Mouse (Mus musculus) retina, postnatal 1 day (tissue): ENCODE measurements around the gene Tmem50a.

Source experiments
- DNase-seq: peaks from one replicate; pipeline ENCODE4 v3.0.0-alpha.2; 2012

Gene Tmem50a

DNA sequence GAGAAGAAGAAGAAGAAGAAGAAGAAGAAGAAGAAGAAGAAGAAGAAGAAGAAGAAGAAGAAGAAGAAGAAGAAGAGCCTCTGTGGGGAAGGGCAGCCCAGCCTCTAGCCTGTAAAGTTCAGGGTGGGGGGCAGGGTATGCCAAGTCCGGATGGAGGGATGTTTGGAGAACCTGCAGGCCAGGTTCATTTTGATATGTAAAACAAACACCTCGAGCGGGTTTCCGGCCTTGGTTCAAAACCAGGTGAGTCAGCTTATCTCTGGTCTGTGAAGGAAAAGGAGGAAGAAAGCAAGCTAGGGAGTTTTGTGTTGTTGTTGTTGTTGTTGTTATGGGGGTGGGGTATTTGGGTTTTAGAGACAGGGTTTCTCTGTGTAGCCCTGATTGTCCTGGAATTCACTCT lies 43.3 kb downstream of the Tmem50a start:
- DNase-seq = no peak

DNA sequence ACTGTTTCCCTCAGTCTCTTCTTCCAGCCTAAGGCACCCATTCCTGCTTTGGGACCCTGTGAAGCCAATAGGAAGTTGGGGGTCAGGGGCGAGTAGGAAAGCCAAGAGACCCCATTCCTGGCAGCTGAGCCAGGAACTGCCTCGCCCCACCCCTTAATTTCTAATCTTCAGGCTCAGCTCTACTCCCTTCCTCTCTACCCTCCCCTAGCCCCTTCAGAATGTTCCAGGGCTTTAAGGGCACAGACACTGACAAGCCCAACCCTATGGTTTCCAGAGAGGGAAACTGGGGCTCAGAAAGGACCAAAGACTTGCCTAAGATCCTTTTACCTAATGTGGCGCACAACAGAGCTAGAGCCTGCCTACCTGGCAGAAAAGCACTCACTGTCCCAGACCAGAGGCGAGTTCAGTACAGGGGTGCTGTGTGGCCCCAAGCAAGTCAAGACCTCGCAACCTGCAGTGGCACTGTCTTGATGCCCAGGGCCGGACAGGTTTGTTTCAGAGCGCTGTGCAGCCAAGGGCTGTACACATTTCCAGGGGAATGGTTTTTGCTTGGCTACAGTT lies 44.9 kb downstream of the Tmem50a start:
- no peak for DNase-seq

GRCm38 (mm10) chr4:134869068-134869730 lies 45.6 kb downstream of the Tmem50a start:
- DNase-seq = no peak

- DNase-seq = no peak
These were observed 46.3 kb downstream of the Tmem50a start for GRCm38 (mm10) chr4:134868490-134868889.

DNA sequence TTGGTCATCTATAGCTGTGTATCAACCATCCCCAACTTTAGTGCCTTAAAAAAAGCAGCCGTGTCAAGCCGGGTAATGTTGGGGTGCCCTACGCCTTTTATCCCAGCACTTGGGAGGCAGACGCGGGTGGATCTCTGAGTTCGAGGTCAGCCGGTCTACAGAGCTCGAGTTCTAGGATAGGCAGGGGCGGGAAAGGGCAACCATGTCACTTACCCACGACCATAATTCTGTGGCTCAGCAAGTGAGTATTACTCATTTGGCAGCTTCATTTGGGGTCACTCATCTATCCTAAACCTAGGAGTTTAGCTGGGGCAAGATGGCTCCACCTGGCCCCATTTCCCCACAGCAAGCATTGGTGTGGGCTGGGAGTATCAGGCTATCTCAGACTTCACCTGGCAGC lies 46.8 kb downstream of the Tmem50a start:
- no peak for DNase-seq

- DNase-seq = no peak
These were observed 47.2 kb downstream of the Tmem50a start for GRCm38 (mm10) chr4:134867661-134868060.

DNA sequence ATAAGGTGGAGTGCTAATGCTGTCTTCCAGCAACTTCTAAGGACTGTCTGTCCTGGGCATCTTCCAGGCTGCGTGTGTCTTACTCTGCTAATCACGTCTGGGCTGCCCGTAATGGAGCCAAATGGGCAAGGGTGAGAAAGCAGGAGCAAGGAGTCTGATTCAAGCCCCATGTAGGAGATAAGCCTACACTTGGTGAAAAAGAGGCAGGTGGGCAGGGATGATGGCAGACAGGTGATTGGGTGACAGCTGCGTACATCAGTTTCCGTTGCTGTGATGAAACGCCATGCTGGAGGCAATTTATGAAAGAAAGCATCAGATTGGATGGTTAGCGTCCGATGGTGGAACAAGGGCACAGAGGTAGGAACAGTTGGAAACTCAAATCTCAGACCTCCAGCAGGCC lies 47.6 kb downstream of the Tmem50a start:
- DNase-seq = no peak

GRCm38 (mm10) chr4:134865789-134866188 lies 49.0 kb downstream of the Tmem50a start:
- no peak for DNase-seq

DNA sequence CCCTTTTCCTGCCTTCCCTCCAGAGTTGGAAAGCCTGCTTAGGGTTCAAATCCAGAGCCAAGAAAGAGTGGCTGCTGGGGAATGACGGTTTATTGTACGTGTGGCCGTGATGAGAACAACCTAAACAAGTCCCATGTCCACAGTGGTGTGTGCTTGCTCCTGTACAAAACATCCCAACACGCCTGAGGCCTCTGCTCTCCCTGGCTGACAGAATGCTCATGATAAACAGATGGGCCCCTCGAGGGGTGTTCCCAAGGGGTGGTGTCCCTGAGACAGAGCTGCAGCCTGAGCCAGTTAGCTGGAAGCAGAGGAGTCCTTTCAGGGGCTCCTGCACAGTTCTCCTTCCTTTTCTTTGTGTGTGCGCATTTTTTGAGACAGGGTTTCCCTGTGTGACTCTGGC lies 49.5 kb downstream of the Tmem50a start:
- DNase-seq = no peak

GRCm38 (mm10) chr4:134863937-134864729 lies 50.7 kb downstream of the Tmem50a start, which contains the start of gene Rhd:
Gene Rhd (plus strand): TSS chr4:134864536.
- no peak for DNase-seq

DNA sequence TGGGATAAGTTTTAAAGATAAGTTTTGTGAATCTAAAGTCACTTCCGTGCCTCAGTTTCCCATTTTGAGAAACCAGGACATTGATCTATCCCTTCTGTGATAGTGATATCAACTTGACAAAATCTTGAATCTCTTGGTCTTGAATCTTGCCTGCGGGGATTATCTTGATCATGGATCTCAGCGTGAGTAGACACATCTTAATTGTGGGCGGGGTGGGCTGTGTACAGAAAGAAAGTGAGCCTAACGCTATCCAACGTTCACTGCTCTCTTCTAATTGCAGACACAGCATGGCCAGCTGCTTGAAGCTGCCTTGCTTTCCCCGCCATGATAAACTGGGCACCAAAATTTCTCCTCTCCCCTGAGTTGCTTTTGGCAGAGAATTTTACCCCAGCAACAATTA lies 51.8 kb downstream of the Tmem50a start:
- DNase-seq = no peak

GRCm38 (mm10) chr4:134861884-134862283 lies 52.9 kb downstream of the Tmem50a start:
- no peak for DNase-seq

DNA sequence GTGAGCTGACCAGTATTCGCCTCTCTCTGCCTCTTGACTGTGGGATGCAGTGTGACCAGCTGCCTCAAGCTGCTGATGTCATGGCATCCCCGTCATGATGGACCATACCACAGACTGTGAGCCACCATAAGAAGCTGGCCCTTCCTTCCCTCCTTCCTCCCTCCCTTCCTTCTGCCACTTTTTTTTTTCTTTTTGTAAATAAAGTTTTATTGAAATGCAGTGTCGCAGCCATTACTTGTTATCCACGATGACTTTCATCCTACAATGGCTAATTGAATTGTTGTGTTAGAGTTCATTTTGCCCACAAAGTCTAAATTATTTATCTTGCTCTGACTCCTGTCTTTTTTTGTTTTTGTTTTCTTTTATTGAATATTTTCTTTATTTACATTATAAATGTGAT lies 56.3 kb downstream of the Tmem50a start:
- DNase-seq = no peak

DNA sequence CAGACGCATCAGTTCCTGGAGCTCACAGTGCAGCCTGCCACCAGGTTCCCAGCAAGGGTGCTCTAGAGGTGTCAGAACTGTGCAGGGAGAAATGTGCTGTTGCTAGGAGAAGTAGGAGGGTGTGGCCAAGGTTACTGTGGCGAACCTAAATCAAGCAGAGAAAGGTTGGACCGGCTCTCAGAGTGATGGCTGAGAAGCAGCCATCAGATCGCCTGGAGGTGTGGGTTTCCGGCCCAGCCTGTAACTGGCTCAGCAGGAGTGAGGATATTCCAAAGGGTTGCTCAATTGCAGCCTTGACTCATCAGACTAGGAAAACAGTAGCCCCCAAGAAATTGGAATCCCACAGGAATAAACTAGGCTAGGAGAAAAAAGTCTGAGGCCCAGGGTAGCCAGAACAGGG lies 58.3 kb downstream of the Tmem50a start:
- DNase-seq = no peak

DNA sequence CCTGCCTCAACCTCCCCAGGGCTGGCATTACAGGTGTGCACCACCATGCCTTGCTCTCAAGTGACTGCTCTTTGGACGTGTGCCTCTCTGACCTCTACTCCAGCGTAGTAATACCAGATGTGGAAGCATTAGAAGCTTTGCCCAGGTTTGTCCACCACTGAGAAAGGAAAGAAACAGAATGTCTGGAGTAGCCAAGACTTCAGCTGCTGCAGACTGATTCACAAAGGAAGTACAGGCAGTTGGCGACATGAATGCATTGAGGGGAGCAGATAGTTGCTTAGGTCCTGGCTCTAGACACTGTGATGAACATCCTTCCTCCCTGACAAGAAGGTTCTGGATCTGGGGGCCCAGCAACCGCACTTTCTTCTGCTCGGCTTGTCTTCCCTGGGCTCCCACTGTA lies 58.8 kb downstream of the Tmem50a start:
- DNase-seq = no peak

GRCm38 (mm10) chr4:134855371-134855770 lies 59.5 kb downstream of the Tmem50a start:
- DNase-seq = no peak

DNA sequence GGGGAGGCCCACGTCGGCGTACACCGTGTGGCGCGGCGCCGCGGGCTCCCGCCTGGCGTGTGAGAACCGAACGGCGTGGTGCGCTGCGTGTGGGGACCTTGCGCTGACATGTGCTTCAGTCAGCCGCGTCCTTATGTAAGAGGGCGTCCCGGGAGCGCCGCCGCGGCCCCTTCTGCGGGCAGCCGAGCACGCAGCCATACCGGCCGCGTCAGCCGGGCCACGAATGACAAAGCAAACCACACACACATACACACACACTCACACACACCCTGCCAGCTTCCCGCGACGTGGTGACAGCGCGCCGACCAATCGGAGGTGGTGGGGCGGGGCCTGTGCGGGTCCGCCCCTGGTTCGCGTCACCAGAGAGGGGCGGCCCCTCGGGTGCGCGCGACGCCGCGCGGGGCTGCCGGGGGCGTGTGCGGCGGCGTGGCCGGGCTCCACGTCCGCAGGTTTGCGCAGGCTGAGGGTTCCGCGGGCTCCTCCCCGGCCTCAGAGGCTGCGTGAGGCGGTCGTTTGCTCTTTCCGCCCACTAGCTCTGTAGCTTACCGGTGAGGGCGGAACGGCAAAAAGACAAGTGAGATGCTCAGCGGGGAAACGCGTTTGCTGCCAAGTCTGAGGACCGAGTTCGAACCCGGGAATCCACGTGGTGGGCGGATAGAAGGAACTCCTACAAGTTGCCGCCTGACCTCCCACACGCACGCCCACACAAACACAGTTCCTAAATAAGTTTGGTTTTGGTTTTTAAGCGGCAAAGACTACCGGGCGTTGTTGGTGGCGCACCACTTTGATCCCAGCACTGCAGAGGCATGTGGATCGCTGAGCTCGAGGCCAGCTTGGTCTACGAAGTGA lies 61.0 kb downstream of the Tmem50a start:
- DNase-seq = peak; percentile 96

- peak; percentile 99 for DNase-seq
These were observed 61.6 kb downstream of the Tmem50a start, which contains the start of gene Maco1 for GRCm38 (mm10) chr4:134853259-134853636. Gene Maco1 (minus strand): TSS chr4:134853345.

DNA sequence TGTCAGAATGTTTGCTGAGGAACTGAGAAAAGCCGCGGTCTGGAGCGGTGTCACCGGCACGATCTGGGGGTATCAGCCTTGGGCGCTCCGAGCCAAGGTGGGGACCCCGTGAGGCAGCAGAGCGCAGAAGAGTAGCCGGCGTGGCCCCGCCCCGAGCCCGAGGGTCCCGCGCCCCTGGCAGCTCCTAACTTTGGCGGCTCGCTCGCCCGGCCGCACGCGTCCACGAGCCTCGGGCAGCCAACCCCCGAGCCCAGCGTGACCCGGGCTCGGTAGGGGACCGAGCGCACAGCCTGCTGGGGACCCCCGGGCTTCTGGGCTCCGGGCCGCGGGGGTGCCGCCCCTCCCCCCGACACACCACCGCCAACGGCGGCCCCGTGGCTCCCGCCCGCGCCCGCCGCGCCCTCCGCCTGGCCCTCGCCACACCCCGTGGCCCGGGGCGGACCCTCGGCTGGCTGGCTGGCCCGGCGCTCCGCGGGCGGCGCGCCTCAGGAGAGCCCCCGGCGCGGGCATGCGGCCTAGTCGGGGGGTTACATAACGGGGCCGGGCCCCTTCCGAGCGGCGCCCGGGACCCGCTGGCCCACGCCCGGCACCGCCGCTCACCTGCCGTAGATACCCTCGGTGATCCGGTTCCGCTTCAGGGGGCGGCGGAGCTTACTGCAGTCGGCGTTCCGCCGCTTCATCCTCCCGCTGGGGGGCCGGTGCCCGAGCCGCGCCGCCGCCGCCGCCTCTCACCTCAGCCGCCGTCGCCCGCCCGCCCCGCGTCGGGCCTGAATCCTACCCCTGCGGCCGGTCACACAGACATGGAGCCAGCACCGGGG lies 62.2 kb downstream of the Tmem50a start:
- DNase-seq = no peak

- no peak for DNase-seq
These were observed 62.9 kb downstream of the Tmem50a start for GRCm38 (mm10) chr4:134851876-134852275.

- DNase-seq = no peak
These were observed 63.6 kb downstream of the Tmem50a start for GRCm38 (mm10) chr4:134851236-134851635.

DNA sequence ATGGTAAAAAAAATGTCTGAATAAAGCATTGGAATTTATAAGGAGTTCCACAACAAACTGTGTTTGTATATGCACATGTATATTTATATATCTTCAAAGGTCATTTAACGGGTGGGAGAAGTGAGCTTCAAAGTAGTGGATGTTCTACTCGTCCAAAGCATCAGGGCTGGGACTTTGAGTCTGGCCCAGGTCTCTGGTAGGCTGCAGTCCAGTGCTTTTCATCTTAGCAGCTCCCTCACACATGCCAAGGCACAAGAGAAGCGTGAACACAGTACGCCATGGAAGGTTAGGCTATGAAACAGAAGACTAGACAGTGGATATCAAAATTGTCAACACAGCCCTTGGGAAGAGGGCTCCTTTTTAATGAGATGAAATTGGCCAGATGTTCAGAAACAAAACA lies 64.3 kb downstream of the Tmem50a start:
- DNase-seq = no peak
